Mouse (Mus musculus) liver, postnatal 0 days (tissue): ENCODE measurements around the gene Asic3.

Source experiments
- CTCF ChIP-seq: sonication (generic); IDR thresholded peaks from 2 replicates; pipeline ENCODE4 v1.5.1; 2016; ENCODE audit warnings: antibody characterized with exemption, low read depth
- EP300 ChIP-seq: IDR thresholded peaks from 2 replicates; pipeline ENCODE4 v1.6.1; 2016; ENCODE audit warnings: antibody characterized with exemption, low read depth, mild to moderate bottlenecking

- TF ChIP-seq CTCF (no peak), EP300 (no peak)
Measured at GRCm38 (mm10) chr5:24369767-24370166, 43.4 kb upstream of the Asic3 start.
